Mouse (Mus musculus): ENCODE data around the gene Hoxc13. TPM values are rescaled to one million over a fixed set of nuclear protein-coding genes. Genes with fewer than 3 reads are reported as not detected.

The Hoxc13 gene
- polyA plus RNA-seq, 1 experiment from 2014 or later: not detected

DNA sequence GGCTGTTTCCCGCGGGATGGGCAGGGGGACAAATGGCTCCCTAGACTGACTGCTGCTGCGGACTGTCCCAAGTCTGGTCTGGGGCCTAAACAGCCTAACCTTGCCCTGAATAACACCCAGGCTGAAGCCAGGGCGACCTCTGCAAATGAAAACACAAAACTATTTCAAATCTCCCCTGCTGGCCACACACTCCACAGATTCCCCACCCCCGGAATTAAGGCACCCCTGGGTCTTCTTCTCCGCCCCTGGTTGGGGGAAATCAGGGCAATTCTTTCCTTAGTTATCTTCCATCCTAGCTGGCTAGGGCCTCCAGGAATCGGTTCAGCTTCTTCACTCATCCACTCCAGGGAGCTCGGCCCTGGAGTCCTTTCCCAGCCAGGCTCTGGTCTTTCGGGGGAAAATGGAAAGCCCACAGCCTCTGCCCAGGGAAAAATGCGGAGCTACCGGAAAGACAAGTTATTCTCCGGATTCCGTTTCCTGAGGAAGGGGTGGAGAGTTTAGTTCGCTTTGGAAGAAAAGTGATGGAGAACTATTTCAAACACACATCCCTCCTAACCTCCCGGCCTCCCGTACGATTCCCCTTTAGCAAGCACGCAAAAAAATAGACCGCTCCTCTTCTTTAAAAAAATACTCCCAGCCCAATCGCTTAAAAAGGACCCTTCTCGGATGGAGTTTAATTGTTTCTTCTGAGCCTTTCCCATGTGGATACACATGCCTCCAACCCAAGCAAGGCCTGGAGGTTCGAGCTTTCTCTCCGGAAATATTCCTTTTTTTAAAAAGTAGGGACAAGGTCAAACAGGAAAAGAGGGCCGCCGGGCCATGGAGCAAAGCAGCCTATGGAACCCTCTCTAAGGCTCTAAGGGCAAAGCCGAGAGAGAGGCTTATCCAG, 44.3 kb downstream of the Hoxc13 start:
- Histone ChIP-seq H3K4me1 (ENCODE audit: control insufficient read depth, insufficient read depth, low read length) (0 out of 2 replicates have a peak, but pooled peaks cover 3% of the 10 kb centered on the region), H3K9ac (replicated peaks; ENCODE audit: low read depth, low read length) (peak overlapping the region; percentile 37), H3K4me2 (ENCODE audit: low read depth, low read length) (peak overlapping the region; percentile 94), H3K27me3 (ENCODE audit: control insufficient read depth, insufficient read depth, low read length) (peaks cover 25% of the 10 kb centered on the region), H3K36me3 (ENCODE audit: control insufficient read depth, insufficient read depth, low read length) (no peaks in the 10 kb centered on the region), H3K9me3 (ENCODE audit: control insufficient read depth, low read length) (no peaks in the 10 kb centered on the region), H3K4me3 (ENCODE audit: low read depth, low read length) (peak overlapping the region; percentile 87), H3K27ac (ENCODE audit: low read depth, low read length) (peak overlapping the region; percentile 56)
- WGBS: 9% methylated on average over 26 of the region's 26 CpGs
- no peak for ATAC-seq (ENCODE audit: low read depth)

DNA sequence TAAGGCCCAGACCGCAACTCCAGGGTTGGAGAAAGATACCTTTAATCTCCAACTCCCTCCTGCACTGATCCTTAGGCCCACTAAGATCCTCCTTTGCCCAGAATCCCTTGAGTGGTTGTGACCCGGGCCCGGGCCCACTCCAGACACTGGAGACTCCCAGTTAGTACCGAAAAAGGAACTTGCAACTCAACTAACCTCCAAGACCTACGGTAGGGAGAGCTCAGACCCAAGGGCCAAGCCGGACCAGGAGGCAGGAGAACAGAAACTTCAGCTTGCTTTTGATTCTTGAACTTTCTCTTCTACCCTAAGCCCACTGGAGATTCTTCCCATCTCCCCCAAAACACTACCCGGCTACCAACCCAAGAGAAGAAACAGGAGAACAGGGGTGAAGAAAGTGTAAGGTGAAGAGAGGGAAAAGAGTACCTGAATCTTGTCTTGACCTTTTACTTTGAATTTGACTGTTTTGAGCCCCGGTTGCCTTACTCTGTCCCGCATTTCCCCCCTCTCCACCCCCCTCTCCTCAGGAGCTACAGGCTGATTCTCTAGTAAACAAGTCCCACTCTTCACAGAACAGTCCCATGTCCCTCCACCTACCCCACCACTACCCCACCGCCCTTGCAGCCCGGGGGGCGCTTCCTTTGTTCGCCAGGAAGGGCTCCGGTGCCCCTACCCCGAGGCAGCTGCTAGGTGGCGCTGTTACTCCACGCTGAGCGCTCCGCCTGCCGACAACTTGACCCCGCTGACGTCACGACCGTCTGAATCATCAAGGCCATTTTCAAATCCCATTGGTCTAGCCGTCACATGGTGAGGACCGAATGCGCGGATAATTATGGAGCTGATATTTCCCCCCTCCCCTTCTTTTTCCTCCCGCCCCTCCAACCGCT, 45.2 kb downstream of the Hoxc13 start:
- H3K27me3 ChIP-seq (ENCODE audit: control insufficient read depth, insufficient read depth, low read length): peaks cover 19% of the 10 kb centered on the region
- WGBS: 4% methylated on average over 29 of the region's 30 CpGs
- peak overlapping the region; percentile 81 for H3K27ac ChIP-seq (ENCODE audit: low read depth, low read length)
- 0 out of 2 replicates have a peak, but pooled peaks cover 6% of the 10 kb centered on the region for H3K4me1 ChIP-seq (ENCODE audit: control insufficient read depth, insufficient read depth, low read length)
- H3K9me3 ChIP-seq (ENCODE audit: control insufficient read depth, low read length): no peaks in the 10 kb centered on the region
- H3K9ac ChIP-seq (replicated peaks; ENCODE audit: low read depth, low read length): peak overlapping the region; percentile 82
- ATAC-seq (ENCODE audit: low read depth): peak; percentile 85
- peak overlapping the region; percentile 94 for H3K4me2 ChIP-seq (ENCODE audit: low read depth, low read length)
- peak overlapping the region; percentile 87 for H3K4me3 ChIP-seq (ENCODE audit: low read depth, low read length)
- H3K36me3 ChIP-seq (ENCODE audit: control insufficient read depth, insufficient read depth, low read length): no peaks in the 10 kb centered on the region

GRCm38 (mm10) chr15:102966776-102967311, 45.9 kb downstream of the Hoxc13 start, which contains the start of gene Hoxc10:
Hoxc10 (plus strand) TSS chr15:102966796.
- ATAC-seq (ENCODE audit: low read depth): peak; percentile 50
- H3K27me3 ChIP-seq (ENCODE audit: control insufficient read depth, insufficient read depth, low read length): peaks cover 13% of the 10 kb centered on the region
- peak within 1 kb of the TSS; percentile 87 for H3K4me3 ChIP-seq (ENCODE audit: low read depth, low read length)

DNA sequence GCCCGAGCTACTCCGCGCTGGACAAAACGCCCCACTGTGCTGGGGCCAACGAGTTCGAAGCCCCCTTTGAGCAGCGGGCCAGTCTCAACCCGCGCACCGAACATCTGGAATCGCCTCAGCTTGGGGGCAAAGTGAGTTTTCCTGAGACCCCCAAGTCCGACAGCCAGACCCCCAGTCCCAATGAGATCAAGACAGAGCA, 46.3 kb downstream of the Hoxc13 start, which contains the start of gene Hoxc5:
Gene Hoxc5 (plus strand): TSS at position 132 of the 199 bp plus-strand sequence.
- ATAC-seq (ENCODE audit: low read depth): no peak
- Histone ChIP-seq H3K27ac (ENCODE audit: low read depth, low read length) (peak within 1 kb of the TSS; percentile 81), H3K4me1 (ENCODE audit: control insufficient read depth, insufficient read depth, low read length) (peaks cover 6% of the 10 kb centered on the region; the same call in 1 of the 2 replicates), H3K9me3 (ENCODE audit: control insufficient read depth, low read length) (no peaks in the 10 kb centered on the region), H3K27me3 (ENCODE audit: control insufficient read depth, insufficient read depth, low read length) (peaks cover 13% of the 10 kb centered on the region), H3K4me3 (ENCODE audit: low read depth, low read length) (peak within 1 kb of the TSS; percentile 87), H3K4me2 (ENCODE audit: low read depth, low read length) (peak within 1 kb of the TSS; percentile 94), H3K9ac (replicated peaks; ENCODE audit: low read depth, low read length) (peak within 1 kb of the TSS; percentile 82), H3K36me3 (ENCODE audit: control insufficient read depth, insufficient read depth, low read length) (no peaks in the 10 kb centered on the region)
- 3% methylated on average over 12 of the region's 12 CpGs for WGBS

More at GRCm38 (mm10) chr15:102966776-102967311, 45.9 kb downstream of the Hoxc13 start, which contains the start of gene Hoxc10:
- peak within 1 kb of the TSS; percentile 94 for H3K4me2 ChIP-seq (ENCODE audit: low read depth, low read length)
- no peaks in the 10 kb centered on the region for H3K9me3 ChIP-seq (ENCODE audit: control insufficient read depth, low read length)
- peak within 1 kb of the TSS; percentile 81 for H3K27ac ChIP-seq (ENCODE audit: low read depth, low read length)
- no peaks in the 10 kb centered on the region for H3K36me3 ChIP-seq (ENCODE audit: control insufficient read depth, insufficient read depth, low read length)
- H3K4me1 ChIP-seq (ENCODE audit: control insufficient read depth, insufficient read depth, low read length): 0 out of 2 replicates have a peak, but pooled peaks cover 6% of the 10 kb centered on the region
- peak within 1 kb of the TSS; percentile 82 for H3K9ac ChIP-seq (replicated peaks; ENCODE audit: low read depth, low read length)
- WGBS: 1% methylated on average over 27 of the region's 27 CpGs

DNA sequence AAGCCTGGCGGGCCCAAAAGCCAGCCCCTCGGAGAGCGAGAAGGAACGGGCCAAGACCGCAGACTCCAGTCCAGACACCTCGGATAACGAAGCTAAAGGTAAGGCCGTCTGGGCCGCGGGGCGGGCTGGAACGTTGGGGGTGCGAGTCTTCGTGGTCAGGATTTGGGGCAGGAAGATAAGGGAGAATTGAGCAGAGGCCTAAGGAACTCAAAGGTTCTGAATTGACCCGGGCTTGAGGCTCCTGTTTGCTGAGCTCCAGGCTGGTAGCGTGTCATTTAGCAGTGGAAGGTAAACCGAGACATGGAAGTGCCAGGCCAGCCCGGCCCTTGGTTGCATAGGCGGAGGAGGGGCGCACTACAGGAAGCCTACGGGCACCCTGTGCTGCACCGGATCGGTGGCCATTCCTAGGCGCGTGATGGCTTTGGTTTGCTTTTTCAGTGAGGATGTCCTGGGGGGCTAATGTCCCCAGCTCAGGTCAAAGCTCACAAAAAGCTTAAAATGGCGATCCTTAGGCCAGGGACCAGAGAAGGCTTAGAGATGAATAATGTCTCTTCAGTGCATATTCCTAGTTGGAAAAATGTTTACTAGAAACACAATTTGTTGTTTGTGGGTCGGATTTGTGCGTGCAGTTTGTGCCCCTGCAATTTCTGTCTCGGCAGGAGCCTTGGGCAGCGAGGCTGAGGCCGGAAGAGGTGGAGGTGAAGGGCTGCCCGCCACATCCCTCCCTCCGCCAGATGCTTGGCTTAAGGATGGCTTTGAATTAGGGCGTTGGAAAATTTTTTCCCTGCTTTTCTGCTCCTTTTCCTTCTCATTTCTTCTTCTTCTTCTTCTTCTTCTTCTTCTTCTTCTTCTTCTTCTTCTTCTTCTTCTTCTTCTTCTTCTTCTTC, 46.9 kb downstream of the Hoxc13 start:
- Histone ChIP-seq H3K4me2 (ENCODE audit: low read depth, low read length) (peak overlapping the region; percentile 94), H3K4me3 (ENCODE audit: low read depth, low read length) (peak overlapping the region; percentile 87), H3K9me3 (ENCODE audit: control insufficient read depth, low read length) (no peaks in the 10 kb centered on the region), H3K36me3 (ENCODE audit: control insufficient read depth, insufficient read depth, low read length) (no peaks in the 10 kb centered on the region), H3K9ac (replicated peaks; ENCODE audit: low read depth, low read length) (peak overlapping the region; percentile 82), H3K27ac (ENCODE audit: low read depth, low read length) (peak overlapping the region; percentile 81), H3K4me1 (ENCODE audit: control insufficient read depth, insufficient read depth, low read length) (peaks cover 9% of the 10 kb centered on the region; the same call in 1 of the 2 replicates), H3K27me3 (ENCODE audit: control insufficient read depth, insufficient read depth, low read length) (peaks cover 13% of the 10 kb centered on the region)
- 0 out of 2 replicates have a peak, but pooled peaks have one; percentile 13 for ATAC-seq (ENCODE audit: low read depth)
- 3% methylated on average over 34 of the region's 34 CpGs for WGBS

- H3K9ac ChIP-seq (replicated peaks; ENCODE audit: low read depth, low read length): peak overlapping the region; percentile 82
- peak overlapping the region; percentile 87 for H3K4me3 ChIP-seq (ENCODE audit: low read depth, low read length)
- no peaks in the 10 kb centered on the region for H3K9me3 ChIP-seq (ENCODE audit: control insufficient read depth, low read length)
- H3K4me2 ChIP-seq (ENCODE audit: low read depth, low read length): peak overlapping the region; percentile 94
- H3K27me3 ChIP-seq (ENCODE audit: control insufficient read depth, insufficient read depth, low read length): peaks cover 9% of the 10 kb centered on the region
- 22% methylated on average over 1 of the region's 1 CpGs for WGBS
- H3K27ac ChIP-seq (ENCODE audit: low read depth, low read length): peak overlapping the region; percentile 48; the same call in 1 of the 2 replicates
- H3K4me1 ChIP-seq (ENCODE audit: control insufficient read depth, insufficient read depth, low read length): peaks cover 9% of the 10 kb centered on the region; the same call in 1 of the 2 replicates
- ATAC-seq (ENCODE audit: low read depth): no peak
- H3K36me3 ChIP-seq (ENCODE audit: control insufficient read depth, insufficient read depth, low read length): no peaks in the 10 kb centered on the region
These were observed 48.4 kb downstream of the Hoxc13 start for GRCm38 (mm10) chr15:102969296-102969695.

- peaks cover 7% of the 10 kb centered on the region; the same call in 1 of the 2 replicates for H3K27me3 ChIP-seq (ENCODE audit: control insufficient read depth, insufficient read depth, low read length)
- peak overlapping the region; percentile 94 for H3K4me2 ChIP-seq (ENCODE audit: low read depth, low read length)
These were observed 49.8 kb downstream of the Hoxc13 start for GRCm38 (mm10) chr15:102970740-102971139.

DNA sequence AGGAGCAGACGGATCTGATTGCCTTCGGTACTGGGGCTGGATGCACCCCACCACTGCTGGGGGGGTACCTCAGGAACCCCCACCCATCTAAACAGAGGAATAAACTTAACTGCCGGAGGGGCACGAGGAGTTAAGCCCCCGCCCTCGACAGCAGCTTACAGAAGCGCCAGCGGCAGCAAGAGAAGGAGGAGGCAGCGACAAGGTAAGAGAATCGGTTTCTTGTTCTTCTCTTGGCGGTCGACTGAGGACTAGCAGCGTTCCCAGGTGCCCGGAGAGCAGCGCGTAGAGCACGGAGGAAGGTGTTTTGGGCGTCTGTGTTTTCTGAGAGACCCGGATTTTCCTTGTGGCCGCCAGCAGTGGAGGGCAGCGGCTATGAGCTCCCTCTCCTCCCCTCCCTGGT, 51.4 kb downstream of the Hoxc13 start:
- no peaks in the 10 kb centered on the region for H3K36me3 ChIP-seq (ENCODE audit: control insufficient read depth, insufficient read depth, low read length)
- peak overlapping the region; percentile 94 for H3K4me2 ChIP-seq (ENCODE audit: low read depth, low read length)
- H3K4me3 ChIP-seq (ENCODE audit: low read depth, low read length): peak overlapping the region; percentile 87
- peak overlapping the region; percentile 100 for H3K9ac ChIP-seq (replicated peaks; ENCODE audit: low read depth, low read length)
- ATAC-seq (ENCODE audit: low read depth): no peak
- peaks cover 9% of the 10 kb centered on the region; the same call in 1 of the 2 replicates for H3K4me1 ChIP-seq (ENCODE audit: control insufficient read depth, insufficient read depth, low read length)
- 2% methylated on average over 21 of the region's 21 CpGs for WGBS
- no peaks in the 10 kb centered on the region; the same call in 1 of the 2 replicates for H3K27me3 ChIP-seq (ENCODE audit: control insufficient read depth, insufficient read depth, low read length)
- H3K9me3 ChIP-seq (ENCODE audit: control insufficient read depth, low read length): no peaks in the 10 kb centered on the region
- H3K27ac ChIP-seq (ENCODE audit: low read depth, low read length): peak overlapping the region; percentile 99

More at GRCm38 (mm10) chr15:102970740-102971139, 49.8 kb downstream of the Hoxc13 start:
- no peak for ATAC-seq (ENCODE audit: low read depth)
- no peaks in the 10 kb centered on the region for H3K9me3 ChIP-seq (ENCODE audit: control insufficient read depth, low read length)
- peak overlapping the region; percentile 99 for H3K27ac ChIP-seq (ENCODE audit: low read depth, low read length)
- H3K4me3 ChIP-seq (ENCODE audit: low read depth, low read length): peak overlapping the region; percentile 87
- peaks cover 9% of the 10 kb centered on the region; the same call in 1 of the 2 replicates for H3K4me1 ChIP-seq (ENCODE audit: control insufficient read depth, insufficient read depth, low read length)
- WGBS: under 1% methylated on average over 12 of the region's 12 CpGs
- H3K9ac ChIP-seq (replicated peaks; ENCODE audit: low read depth, low read length): peak overlapping the region; percentile 100
- no peaks in the 10 kb centered on the region for H3K36me3 ChIP-seq (ENCODE audit: control insufficient read depth, insufficient read depth, low read length)
